Mouse (Mus musculus): ENCODE data around the gene Speg. TPM values are rescaled to one million over a fixed set of nuclear protein-coding genes. Genes with fewer than 3 reads are reported as not detected.

The Speg gene
- polyA plus RNA-seq, 1 experiment from 2014 or later, result 15.6 TPM

GRCm38 (mm10) chr1:75384470-75385141 is 9.5 kb downstream of the Speg start:
- WGBS, result 87% methylated on average over 27 of the region's 27 CpGs
- no peak overlapping the region for H3K4me3 ChIP-seq (replicated peaks; ENCODE audit: low read depth, low read length)
- ATAC-seq (ENCODE audit: low FRiP score, low TSS enrichment) (no peak), DNase-seq (no peak)
- peaks cover 58% of the 10 kb centered on the region for H3K4me1 ChIP-seq (ENCODE audit: control insufficient read depth, insufficient read depth, low read length)
- H3K4me2 ChIP-seq (ENCODE audit: low read length), result peak overlapping the region; percentile 40
- H3K27ac ChIP-seq (replicated peaks; ENCODE audit: low read depth, low read length), result no peak overlapping the region
- H3K9ac ChIP-seq (replicated peaks; ENCODE audit: low read length), result no peak overlapping the region
- no peaks in the 10 kb centered on the region; the same call in 1 of the 2 replicates for H3K36me3 ChIP-seq (ENCODE audit: control insufficient read depth, insufficient read depth, low read length)
- peaks cover 32% of the 10 kb centered on the region for H3K27me3 ChIP-seq (ENCODE audit: control insufficient read depth, insufficient read depth, low read length)
- H3K9me3 ChIP-seq (ENCODE audit: control insufficient read depth, low read length), result no peaks in the 10 kb centered on the region

- Histone ChIP-seq H3K27me3 (ENCODE audit: control insufficient read depth, insufficient read depth, low read length) (peaks cover 34% of the 10 kb centered on the region), H3K9ac (replicated peaks; ENCODE audit: low read length) (no peak overlapping the region; the same call in 1 of the 2 replicates), H3K27ac (replicated peaks; ENCODE audit: low read depth, low read length) (no peak overlapping the region), H3K4me2 (ENCODE audit: low read length) (peak overlapping the region; percentile 40), H3K4me1 (ENCODE audit: control insufficient read depth, insufficient read depth, low read length) (peaks cover 58% of the 10 kb centered on the region), H3K9me3 (ENCODE audit: control insufficient read depth, low read length) (no peaks in the 10 kb centered on the region), H3K36me3 (ENCODE audit: control insufficient read depth, insufficient read depth, low read length) (no peaks in the 10 kb centered on the region; the same call in 1 of the 2 replicates), H3K4me3 (replicated peaks; ENCODE audit: low read depth, low read length) (no peak overlapping the region)
- ATAC-seq (ENCODE audit: low FRiP score, low TSS enrichment) (no peak), DNase-seq (no peak)
- WGBS, result 60% methylated on average over 20 of the region's 20 CpGs
These were observed 10.1 kb downstream of the Speg start for GRCm38 (mm10) chr1:75385142-75385730.

- Histone ChIP-seq H3K27me3 (ENCODE audit: control insufficient read depth, insufficient read depth, low read length) (peaks cover 37% of the 10 kb centered on the region), H3K9ac (replicated peaks; ENCODE audit: low read length) (peak overlapping the region; percentile 21; the same call in 1 of the 2 replicates), H3K4me1 (ENCODE audit: control insufficient read depth, insufficient read depth, low read length) (peaks cover 56% of the 10 kb centered on the region), H3K4me2 (ENCODE audit: low read length) (peak overlapping the region; percentile 40), H3K27ac (replicated peaks; ENCODE audit: low read depth, low read length) (no peak overlapping the region), H3K9me3 (ENCODE audit: control insufficient read depth, low read length) (no peaks in the 10 kb centered on the region), H3K36me3 (ENCODE audit: control insufficient read depth, insufficient read depth, low read length) (no peaks in the 10 kb centered on the region; the same call in 1 of the 2 replicates), H3K4me3 (replicated peaks; ENCODE audit: low read depth, low read length) (no peak overlapping the region)
- WGBS, result 33% methylated on average over 4 of the region's 4 CpGs
- ATAC-seq (ENCODE audit: low FRiP score, low TSS enrichment), result no peak
- peak; percentile 73 for DNase-seq
These were observed 11.1 kb downstream of the Speg start for GRCm38 (mm10) chr1:75386149-75386548.

GRCm38 (mm10) chr1:75387469-75387928 is 12.4 kb downstream of the Speg start:
- Histone ChIP-seq H3K4me3 (replicated peaks; ENCODE audit: low read depth, low read length) (peak overlapping the region; percentile 26), H3K27ac (replicated peaks; ENCODE audit: low read depth, low read length) (no peak overlapping the region), H3K4me2 (ENCODE audit: low read length) (peak overlapping the region; percentile 49), H3K4me1 (ENCODE audit: control insufficient read depth, insufficient read depth, low read length) (peaks cover 49% of the 10 kb centered on the region), H3K9me3 (ENCODE audit: control insufficient read depth, low read length) (no peaks in the 10 kb centered on the region), H3K36me3 (ENCODE audit: control insufficient read depth, insufficient read depth, low read length) (peaks cover 4% of the 10 kb centered on the region; the same call in 1 of the 2 replicates), H3K27me3 (ENCODE audit: control insufficient read depth, insufficient read depth, low read length) (peaks cover 37% of the 10 kb centered on the region), H3K9ac (replicated peaks; ENCODE audit: low read length) (peak overlapping the region; percentile 43; the same call in 1 of the 2 replicates)
- ATAC-seq (ENCODE audit: low FRiP score, low TSS enrichment) (no peak), DNase-seq (no peak)
- WGBS, result 7% methylated on average over 7 of the region's 7 CpGs

GRCm38 (mm10) chr1:75387929-75388897 is 13.1 kb downstream of the Speg start:
- peaks cover 4% of the 10 kb centered on the region; the same call in 1 of the 2 replicates for H3K36me3 ChIP-seq (ENCODE audit: control insufficient read depth, insufficient read depth, low read length)
- no peaks in the 10 kb centered on the region for H3K9me3 ChIP-seq (ENCODE audit: control insufficient read depth, low read length)
- H3K27me3 ChIP-seq (ENCODE audit: control insufficient read depth, insufficient read depth, low read length), result peaks cover 37% of the 10 kb centered on the region
- H3K27ac ChIP-seq (replicated peaks; ENCODE audit: low read depth, low read length), result no peak overlapping the region
- DNase-seq, result peak; percentile 53
- 3% methylated on average over 94 of the region's 94 CpGs for WGBS
- 0 out of 2 replicates have a peak, but pooled peaks have one; percentile 14 for ATAC-seq (ENCODE audit: low FRiP score, low TSS enrichment)
- peak overlapping the region; percentile 43 for H3K9ac ChIP-seq (replicated peaks; ENCODE audit: low read length)
- H3K4me3 ChIP-seq (replicated peaks; ENCODE audit: low read depth, low read length), result peak overlapping the region; percentile 26
- H3K4me2 ChIP-seq (ENCODE audit: low read length), result peak overlapping the region; percentile 49
- peaks cover 44% of the 10 kb centered on the region for H3K4me1 ChIP-seq (ENCODE audit: control insufficient read depth, insufficient read depth, low read length)

- ATAC-seq (ENCODE audit: low FRiP score, low TSS enrichment) (no peak), DNase-seq (no peak)
- WGBS, result 16% methylated on average over 23 of the region's 23 CpGs
- Histone ChIP-seq H3K9me3 (ENCODE audit: control insufficient read depth, low read length) (no peaks in the 10 kb centered on the region), H3K36me3 (ENCODE audit: control insufficient read depth, insufficient read depth, low read length) (peaks cover 6% of the 10 kb centered on the region; the same call in 1 of the 2 replicates), H3K27me3 (ENCODE audit: control insufficient read depth, insufficient read depth, low read length) (peaks cover 37% of the 10 kb centered on the region), H3K9ac (replicated peaks; ENCODE audit: low read length) (peak overlapping the region; percentile 43; the same call in 1 of the 2 replicates), H3K4me3 (replicated peaks; ENCODE audit: low read depth, low read length) (peak overlapping the region; percentile 26; the same call in 1 of the 2 replicates), H3K27ac (replicated peaks; ENCODE audit: low read depth, low read length) (no peak overlapping the region), H3K4me2 (ENCODE audit: low read length) (peak overlapping the region; percentile 49), H3K4me1 (ENCODE audit: control insufficient read depth, insufficient read depth, low read length) (peaks cover 44% of the 10 kb centered on the region)
These were observed 13.9 kb downstream of the Speg start for GRCm38 (mm10) chr1:75388898-75389515.

GRCm38 (mm10) chr1:75393139-75393538 is 18.0 kb downstream of the Speg start:
- 71% methylated on average over 9 of the region's 9 CpGs for WGBS
- Histone ChIP-seq H3K4me3 (replicated peaks; ENCODE audit: low read depth, low read length) (no peak overlapping the region), H3K4me1 (ENCODE audit: control insufficient read depth, insufficient read depth, low read length) (peaks cover 11% of the 10 kb centered on the region), H3K27me3 (ENCODE audit: control insufficient read depth, insufficient read depth, low read length) (peaks cover 19% of the 10 kb centered on the region), H3K36me3 (ENCODE audit: control insufficient read depth, insufficient read depth, low read length) (peaks cover 7% of the 10 kb centered on the region; the same call in 1 of the 2 replicates), H3K9ac (replicated peaks; ENCODE audit: low read length) (no peak overlapping the region), H3K4me2 (ENCODE audit: low read length) (no peak overlapping the region), H3K9me3 (ENCODE audit: control insufficient read depth, low read length) (no peaks in the 10 kb centered on the region), H3K27ac (replicated peaks; ENCODE audit: low read depth, low read length) (no peak overlapping the region)
- no peak for DNase-seq
- ATAC-seq (ENCODE audit: low FRiP score, low TSS enrichment), result no peak

GRCm38 (mm10) chr1:75393846-75394245 is 18.7 kb downstream of the Speg start:
- no peak for ATAC-seq (ENCODE audit: low FRiP score, low TSS enrichment)
- peaks cover 7% of the 10 kb centered on the region; the same call in 1 of the 2 replicates for H3K36me3 ChIP-seq (ENCODE audit: control insufficient read depth, insufficient read depth, low read length)
- H3K27me3 ChIP-seq (ENCODE audit: control insufficient read depth, insufficient read depth, low read length), result peaks cover 12% of the 10 kb centered on the region
- H3K4me2 ChIP-seq (ENCODE audit: low read length), result no peak overlapping the region
- H3K9ac ChIP-seq (replicated peaks; ENCODE audit: low read length), result no peak overlapping the region
- WGBS, result 97% methylated on average over 3 of the region's 3 CpGs
- H3K9me3 ChIP-seq (ENCODE audit: control insufficient read depth, low read length), result no peaks in the 10 kb centered on the region
- H3K4me1 ChIP-seq (ENCODE audit: control insufficient read depth, insufficient read depth, low read length), result peaks cover 5% of the 10 kb centered on the region
- no peak for DNase-seq
- no peak overlapping the region for H3K27ac ChIP-seq (replicated peaks; ENCODE audit: low read depth, low read length)
- no peak overlapping the region for H3K4me3 ChIP-seq (replicated peaks; ENCODE audit: low read depth, low read length)

Data from midbrain, embryonic 14.5 days (tissue).